Mouse (Mus musculus) limb, embryonic 13.5 days (tissue): ENCODE data around the gene Arhgef3. TPM values are rescaled to one million over a fixed set of nuclear protein-coding genes. Genes with fewer than 3 reads are reported as not detected.

Experiments used
- ATAC-seq: fragments of 200-750 bp; cut with Nextera tagmentation; 2 replicates; pipeline ENCODE4 v1.8.0; 2017; ENCODE audit warnings: low read depth, moderate number of reproducible peaks, moderate TSS enrichment; ENCODE audit not compliant: low FRiP score
- H3K27ac ChIP-seq: fragments of 300-500 bp; sonication (generic); 2 replicates; pipeline ENCODE4 v1.5.1; 2015; ENCODE audit warnings: inconsistent platforms, mild to moderate bottlenecking, moderate library complexity
- H3K27me3 ChIP-seq: fragments of 300-500 bp; sonication (generic); 2 replicates; pipeline ENCODE4 v1.6.1; 2015; ENCODE audit warnings: mild to moderate bottlenecking, inconsistent platforms
- H3K36me3 ChIP-seq: fragments of 300-500 bp; sonication (generic); 2 replicates; pipeline ENCODE4 v1.6.1; 2015; ENCODE audit warnings: inconsistent platforms, mild to moderate bottlenecking, moderate library complexity
- H3K4me1 ChIP-seq: fragments of 300-500 bp; sonication (generic); 2 replicates; pipeline ENCODE4 v1.6.1; 2015; ENCODE audit warnings: inconsistent platforms
- H3K4me2 ChIP-seq: fragments of 300-500 bp; sonication (generic); replicated peaks from 2 replicates; pipeline ENCODE4 v1.6.1; 2015; ENCODE audit warnings: inconsistent platforms, mild to moderate bottlenecking, moderate library complexity
- H3K4me3 ChIP-seq: fragments of 300-500 bp; sonication (generic); 2 replicates; pipeline ENCODE4 v1.5.1; 2015; ENCODE audit warnings: moderate library complexity, mild to moderate bottlenecking, inconsistent platforms
- H3K9ac ChIP-seq: fragments of 300-500 bp; sonication (generic); 2 replicates; pipeline ENCODE4 v1.6.1; 2015; ENCODE audit warnings: mild to moderate bottlenecking, inconsistent platforms
- H3K9me3 ChIP-seq: fragments of 300-500 bp; sonication (generic); 2 replicates; pipeline ENCODE4 v1.6.1; 2016; ENCODE audit warnings: inconsistent platforms
- WGBS: fragments of 180-500 bp; shearing (Covaris S2); methylation state at CpG from one replicate; pipeline ENCODE4 v1.1.7; 2015; 5-methylcytosine and 5-hydroxymethylcytosine counted together
- polyA plus RNA-seq: library from polyadenylated mRNA; unstranded; fragments of >200 nt; fragmentation: Nextera tagmentation; extraction: Ambion mirVana; gene quantifications from 2 replicates; pipeline ENCODE4 v1.2.1, GENCODE M21; 2015

The Arhgef3 gene
- polyA plus RNA-seq, 1 experiment from 2014 or later = 24.1 TPM

DNA sequence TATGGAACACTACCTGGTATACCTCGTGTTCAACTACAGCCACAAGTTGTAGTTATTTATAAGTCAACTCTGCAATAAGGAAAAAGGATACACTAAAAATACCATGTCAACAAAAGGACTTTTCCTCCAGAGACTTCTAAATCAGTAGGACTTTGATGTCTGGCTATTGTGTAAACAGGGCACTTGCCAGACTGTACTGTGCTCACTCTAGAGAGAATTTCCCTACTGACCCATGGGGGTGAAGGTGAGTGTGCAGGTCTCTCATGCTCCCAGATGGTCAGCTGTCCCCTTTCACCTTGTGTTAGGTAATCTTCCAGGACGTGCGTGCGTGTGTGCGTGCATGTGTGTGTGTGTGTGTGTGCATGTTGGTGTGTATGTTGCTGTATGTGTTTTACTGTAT is 182.3 kb downstream of the Arhgef3 start:
- Histone ChIP-seq H3K9ac (no peak overlapping the region), H3K9me3 (no peaks in the 10 kb centered on the region), H3K36me3 (no peaks in the 10 kb centered on the region), H3K27me3 (no peaks in the 10 kb centered on the region), H3K27ac (no peak overlapping the region), H3K4me2 (no peak overlapping the region), H3K4me1 (no peaks in the 10 kb centered on the region; the same call in 1 of the 2 replicates), H3K4me3 (no peak overlapping the region)
- no peak for ATAC-seq
- 80% methylated on average over 5 of the region's 5 CpGs for WGBS

DNA sequence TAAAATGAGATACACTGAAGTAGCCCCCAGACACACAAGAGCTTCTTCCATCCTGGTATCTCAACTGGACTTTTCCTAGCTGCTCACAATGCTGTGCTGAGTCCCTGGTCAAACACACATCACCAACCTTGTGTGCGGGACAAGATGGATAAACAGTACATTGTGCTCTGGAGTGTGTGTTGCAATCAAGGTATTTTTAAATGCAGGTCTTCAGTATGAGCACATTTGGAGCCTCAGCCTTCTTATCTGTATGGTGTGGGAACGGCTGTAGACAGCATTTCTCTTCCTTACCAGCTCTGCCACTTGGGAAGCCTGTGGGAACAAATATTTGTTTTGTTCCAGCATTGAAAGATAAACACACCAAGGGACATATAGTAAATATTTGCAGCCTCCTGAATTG is 184.2 kb downstream of the Arhgef3 start:
- Histone ChIP-seq H3K27me3 (no peaks in the 10 kb centered on the region), H3K9ac (no peak overlapping the region), H3K9me3 (no peaks in the 10 kb centered on the region), H3K36me3 (no peaks in the 10 kb centered on the region), H3K4me2 (no peak overlapping the region), H3K27ac (no peak overlapping the region), H3K4me1 (peaks cover 3% of the 10 kb centered on the region), H3K4me3 (no peak overlapping the region)
- ATAC-seq = no peak
- WGBS = 76% methylated on average over 2 of the region's 2 CpGs

DNA sequence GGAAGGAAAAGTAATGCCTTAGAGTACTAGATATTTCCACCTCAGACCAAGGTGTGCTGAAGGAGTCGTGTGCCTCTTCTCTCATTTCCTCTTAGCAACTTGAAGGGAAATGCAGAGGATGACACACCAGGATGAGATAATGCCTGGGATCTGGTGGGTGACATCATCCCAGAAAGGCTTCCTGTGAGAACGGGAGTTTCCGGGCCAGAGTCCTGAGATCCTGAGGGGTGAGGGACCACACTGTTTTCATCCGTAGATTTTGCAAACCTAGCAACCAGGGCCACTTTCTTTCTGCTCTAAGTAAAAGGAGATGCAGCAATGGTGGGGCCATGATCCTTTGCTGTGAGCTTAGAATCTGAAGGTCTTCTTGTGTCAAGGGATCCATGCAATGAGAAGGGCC is 185.0 kb downstream of the Arhgef3 start:
- Histone ChIP-seq H3K27ac (no peak overlapping the region), H3K9ac (no peak overlapping the region), H3K9me3 (no peaks in the 10 kb centered on the region), H3K36me3 (no peaks in the 10 kb centered on the region), H3K4me2 (no peak overlapping the region), H3K27me3 (no peaks in the 10 kb centered on the region), H3K4me3 (no peak overlapping the region), H3K4me1 (peaks cover 3% of the 10 kb centered on the region)
- ATAC-seq = no peak
- 66% methylated on average over 4 of the region's 4 CpGs for WGBS

DNA sequence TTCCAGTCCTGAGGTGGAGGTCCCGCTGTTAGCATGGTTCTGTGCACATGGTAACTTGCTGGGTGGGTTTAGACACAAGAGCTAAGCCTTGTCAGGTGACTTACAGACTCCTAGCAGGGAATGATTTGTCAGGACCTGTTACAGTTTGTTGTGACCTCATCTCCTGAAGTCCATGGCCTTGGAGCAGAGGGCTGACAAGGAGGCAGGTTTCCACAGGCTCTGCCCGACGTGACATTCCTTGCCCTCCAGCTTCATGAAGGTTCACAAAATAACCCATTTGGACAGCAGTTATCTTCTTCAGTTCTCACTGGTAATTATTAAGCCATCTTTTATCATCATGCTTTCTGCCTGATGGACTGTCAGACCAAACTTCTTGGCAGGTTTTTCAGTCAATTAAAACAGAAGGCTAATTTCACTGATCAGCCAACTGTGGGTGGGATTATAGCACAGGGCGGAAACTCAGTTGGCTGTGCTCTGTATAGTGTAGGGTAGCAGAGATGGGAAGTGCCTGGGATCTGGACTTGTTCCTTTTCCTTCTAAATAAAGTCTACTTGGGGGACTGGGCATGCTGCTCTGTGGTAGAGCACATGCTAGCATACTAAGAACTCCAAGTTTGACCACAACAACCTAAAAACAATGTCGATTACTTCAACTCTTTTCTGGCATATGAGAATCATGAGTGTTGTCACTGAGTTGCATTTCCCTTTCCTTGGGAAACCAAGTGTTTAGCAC is 187.2 kb downstream of the Arhgef3 start:
- no peaks in the 10 kb centered on the region for H3K36me3 ChIP-seq
- no peak overlapping the region for H3K27ac ChIP-seq
- no peak overlapping the region for H3K9ac ChIP-seq
- ATAC-seq = no peak
- H3K27me3 ChIP-seq = no peaks in the 10 kb centered on the region
- H3K4me3 ChIP-seq = no peak overlapping the region
- H3K4me2 ChIP-seq = no peak overlapping the region
- H3K9me3 ChIP-seq = no peaks in the 10 kb centered on the region
- peaks cover 3% of the 10 kb centered on the region for H3K4me1 ChIP-seq
- WGBS = 74% methylated on average over 5 of the region's 5 CpGs

DNA sequence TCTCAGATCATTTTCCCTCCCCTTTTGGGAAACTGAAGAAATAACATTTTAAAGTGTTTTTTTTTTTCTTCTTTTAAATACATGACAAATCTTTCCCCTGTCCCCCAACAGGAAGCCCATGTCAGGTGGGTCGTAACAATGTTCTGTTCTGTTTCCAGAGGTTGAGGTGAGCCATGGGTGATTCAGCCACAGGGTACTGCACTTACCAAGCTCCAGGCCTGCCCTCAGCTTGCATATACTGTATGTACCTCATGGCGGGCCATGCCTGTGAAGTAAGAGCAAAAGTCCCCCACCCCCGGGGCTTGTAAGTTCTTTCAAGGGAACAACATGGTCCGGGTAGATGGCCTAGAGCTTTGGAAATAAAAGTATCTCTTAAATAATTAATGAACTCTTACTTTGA is 188.6 kb downstream of the Arhgef3 start:
- no peak overlapping the region for H3K9ac ChIP-seq
- H3K4me3 ChIP-seq = no peak overlapping the region
- no peak for ATAC-seq
- peaks cover 3% of the 10 kb centered on the region; the same call in 1 of the 2 replicates for H3K4me1 ChIP-seq
- 59% methylated on average over 4 of the region's 4 CpGs for WGBS
- no peaks in the 10 kb centered on the region for H3K36me3 ChIP-seq
- H3K27ac ChIP-seq = no peak overlapping the region
- H3K27me3 ChIP-seq = no peaks in the 10 kb centered on the region
- H3K4me2 ChIP-seq = no peak overlapping the region
- no peaks in the 10 kb centered on the region for H3K9me3 ChIP-seq

DNA sequence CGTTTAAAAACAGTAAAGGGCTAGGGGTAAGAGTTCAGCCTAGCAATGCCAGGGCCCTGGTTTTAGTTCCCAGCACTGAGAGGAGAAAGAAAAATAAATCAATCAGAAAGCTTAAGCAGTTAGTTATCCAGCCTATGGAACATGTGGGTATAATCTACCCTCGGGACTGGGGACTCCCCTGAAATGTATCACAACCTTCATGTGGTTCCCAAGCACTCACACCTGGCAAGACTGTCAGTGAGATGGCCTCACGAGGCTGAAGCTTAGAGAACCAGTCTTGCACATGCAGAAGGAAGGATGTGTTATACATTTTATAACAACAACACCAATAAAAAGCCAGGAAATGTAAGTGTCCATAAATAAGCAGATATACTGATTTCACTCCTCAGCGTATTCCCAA is 189.7 kb downstream of the Arhgef3 start:
- H3K9me3 ChIP-seq = no peaks in the 10 kb centered on the region
- ATAC-seq = no peak

DNA sequence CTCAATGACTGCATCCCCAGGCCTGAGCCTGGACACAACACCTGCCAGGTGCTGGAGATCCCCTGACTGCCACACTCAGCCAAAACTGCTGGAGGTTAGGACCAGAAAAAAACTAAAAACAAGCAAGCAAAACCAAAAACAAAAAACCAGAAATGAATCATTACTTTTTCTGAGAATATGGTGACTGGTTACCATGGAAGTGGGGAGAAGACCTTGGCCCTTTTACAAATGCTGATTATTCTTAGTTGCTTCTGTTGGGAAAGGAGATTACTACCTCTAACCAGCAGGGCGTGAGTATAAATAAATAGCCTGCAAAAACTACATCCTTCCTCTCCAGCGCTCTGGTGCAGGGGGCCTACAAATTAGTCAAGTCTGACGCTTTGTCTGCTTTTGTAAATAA is 194.1 kb downstream of the Arhgef3 start:
- H3K27me3 ChIP-seq = no peaks in the 10 kb centered on the region
- ATAC-seq = no peak
- WGBS = 65% methylated on average over 3 of the region's 3 CpGs
- no peak overlapping the region for H3K4me3 ChIP-seq
- H3K9ac ChIP-seq = no peak overlapping the region
- no peaks in the 10 kb centered on the region for H3K36me3 ChIP-seq
- no peak overlapping the region for H3K27ac ChIP-seq
- peaks cover 4% of the 10 kb centered on the region; the same call in 1 of the 2 replicates for H3K4me1 ChIP-seq
- H3K9me3 ChIP-seq = no peaks in the 10 kb centered on the region
- no peak overlapping the region for H3K4me2 ChIP-seq

More for the DNA sequence above, 189.7 kb downstream of the Arhgef3 start:
- no peaks in the 10 kb centered on the region for H3K36me3 ChIP-seq
- peaks cover 5% of the 10 kb centered on the region; the same call in 1 of the 2 replicates for H3K4me1 ChIP-seq
- no peak overlapping the region for H3K4me2 ChIP-seq
- H3K27me3 ChIP-seq = no peaks in the 10 kb centered on the region
- H3K27ac ChIP-seq = no peak overlapping the region
- WGBS = 58% methylated on average over 4 of the region's 4 CpGs
- H3K9ac ChIP-seq = no peak overlapping the region
- H3K4me3 ChIP-seq = no peak overlapping the region

DNA sequence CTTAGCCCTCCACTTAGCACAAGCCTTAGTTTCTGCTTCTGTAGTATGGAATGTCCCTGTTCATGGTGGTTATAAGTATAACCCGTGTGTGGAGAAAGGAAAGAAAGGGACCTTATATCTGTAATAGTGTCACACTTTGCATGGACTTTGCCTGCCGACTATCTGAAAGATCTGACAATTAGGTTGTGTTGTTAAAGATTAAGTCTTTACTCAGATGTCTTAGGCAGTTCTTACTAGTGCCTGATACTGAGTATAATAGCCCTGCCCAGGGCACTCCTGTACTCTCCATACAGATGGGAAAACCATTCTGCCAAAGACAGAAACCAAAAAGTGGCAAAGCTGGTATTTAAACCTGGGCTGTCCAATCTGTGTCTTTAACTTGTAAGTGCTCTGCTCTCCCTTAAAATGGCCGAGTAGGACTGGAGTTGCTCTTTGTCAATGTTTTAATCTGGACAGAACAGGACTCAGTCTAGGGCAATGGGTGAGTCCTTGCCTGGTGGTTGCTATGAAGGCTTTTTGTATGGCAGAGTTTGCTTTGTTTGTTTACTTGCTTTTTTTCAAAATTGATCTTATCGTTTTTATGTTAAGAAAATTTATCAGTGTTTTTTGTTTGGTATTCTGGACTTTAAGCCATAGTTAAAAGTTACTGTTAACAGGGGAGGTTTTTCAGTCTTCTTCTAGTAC is 196.0 kb downstream of the Arhgef3 start:
- no peak overlapping the region for H3K9ac ChIP-seq
- H3K27me3 ChIP-seq = no peaks in the 10 kb centered on the region
- peaks cover 4% of the 10 kb centered on the region; the same call in 1 of the 2 replicates for H3K4me1 ChIP-seq
- no peaks in the 10 kb centered on the region for H3K36me3 ChIP-seq
- no peak overlapping the region for H3K4me2 ChIP-seq
- ATAC-seq = no peak
- 72% methylated on average over 4 of the region's 4 CpGs for WGBS
- no peak overlapping the region for H3K4me3 ChIP-seq
- H3K9me3 ChIP-seq = no peaks in the 10 kb centered on the region
- H3K27ac ChIP-seq = no peak overlapping the region

DNA sequence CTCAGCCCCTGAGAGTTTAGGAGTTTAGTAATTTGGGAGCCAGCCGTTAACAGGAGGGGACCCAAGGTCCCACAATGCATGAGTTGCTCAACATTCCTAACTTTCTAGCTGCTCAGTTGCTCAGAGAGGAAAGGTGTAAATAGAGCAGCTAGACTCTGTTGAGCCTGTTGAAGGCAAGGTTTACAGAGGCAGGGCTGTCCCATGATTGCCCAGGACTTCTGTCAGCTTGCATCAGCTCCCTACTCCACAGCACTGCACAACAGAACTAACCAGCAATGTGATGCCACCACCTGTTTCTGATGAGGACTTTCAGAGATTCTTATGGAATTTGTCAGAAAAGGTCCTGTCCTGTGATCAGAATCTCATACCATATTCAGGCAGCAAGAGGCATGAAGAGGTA is 197.7 kb downstream of the Arhgef3 start:
- 79% methylated on average over 1 of the region's 1 CpGs for WGBS
- ATAC-seq = no peak
- Histone ChIP-seq H3K4me2 (no peak overlapping the region), H3K9me3 (no peaks in the 10 kb centered on the region), H3K9ac (no peak overlapping the region), H3K4me3 (no peak overlapping the region), H3K27ac (no peak overlapping the region), H3K36me3 (no peaks in the 10 kb centered on the region), H3K27me3 (no peaks in the 10 kb centered on the region), H3K4me1 (peaks cover 7% of the 10 kb centered on the region; the same call in 1 of the 2 replicates)

DNA sequence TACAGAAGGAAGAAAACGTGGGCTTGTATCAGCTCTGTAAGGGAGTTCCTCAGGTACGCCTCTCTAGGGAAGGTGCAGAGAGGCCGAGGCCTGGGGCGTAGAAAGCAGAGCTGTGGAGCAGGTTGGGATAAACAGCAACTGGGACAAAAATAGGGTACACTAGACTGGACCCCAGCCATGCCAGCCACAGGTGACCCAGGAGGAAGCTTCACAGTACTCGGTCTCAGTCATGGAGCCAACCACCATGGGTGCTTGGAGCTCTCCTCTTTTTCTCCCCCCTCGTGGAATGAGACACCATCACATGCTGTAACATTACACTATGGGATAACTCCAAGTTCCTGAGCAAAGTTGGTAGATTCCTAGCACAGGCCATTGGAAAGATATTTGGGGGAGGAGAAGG is 201.0 kb downstream of the Arhgef3 start:
- H3K9me3 ChIP-seq = no peaks in the 10 kb centered on the region
- no peaks in the 10 kb centered on the region for H3K36me3 ChIP-seq
- no peaks in the 10 kb centered on the region for H3K27me3 ChIP-seq
- H3K27ac ChIP-seq = no peak overlapping the region
- H3K4me1 ChIP-seq = peaks cover 8% of the 10 kb centered on the region; the same call in 1 of the 2 replicates
- 77% methylated on average over 6 of the region's 6 CpGs for WGBS
- no peak overlapping the region for H3K4me3 ChIP-seq
- ATAC-seq = no peak
- H3K9ac ChIP-seq = no peak overlapping the region
- H3K4me2 ChIP-seq = no peak overlapping the region

DNA sequence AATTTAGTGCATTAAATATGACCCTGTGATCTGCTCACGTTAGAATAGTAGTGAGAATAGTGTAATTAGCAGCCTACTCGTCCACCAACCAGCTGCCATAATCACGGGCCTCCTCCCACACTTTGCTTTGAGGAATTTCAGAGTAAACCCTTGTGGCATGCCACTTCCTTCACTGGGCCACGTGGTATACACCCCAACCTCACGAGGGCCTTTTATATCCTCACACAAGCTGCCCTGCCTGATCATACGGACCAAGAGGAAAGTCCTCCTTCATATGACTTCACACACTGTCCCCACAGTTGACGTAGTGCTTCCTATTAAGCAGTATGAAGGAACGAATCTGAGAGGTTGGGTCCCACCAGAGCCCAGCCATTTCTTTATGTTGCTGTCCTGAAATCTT is 202.4 kb downstream of the Arhgef3 start:
- Histone ChIP-seq H3K27ac (no peak overlapping the region), H3K4me3 (no peak overlapping the region), H3K36me3 (no peaks in the 10 kb centered on the region), H3K27me3 (no peaks in the 10 kb centered on the region), H3K9ac (no peak overlapping the region), H3K9me3 (no peaks in the 10 kb centered on the region), H3K4me2 (no peak overlapping the region), H3K4me1 (peaks cover 8% of the 10 kb centered on the region; the same call in 1 of the 2 replicates)
- WGBS = 56% methylated on average over 8 of the region's 8 CpGs
- no peak for ATAC-seq

DNA sequence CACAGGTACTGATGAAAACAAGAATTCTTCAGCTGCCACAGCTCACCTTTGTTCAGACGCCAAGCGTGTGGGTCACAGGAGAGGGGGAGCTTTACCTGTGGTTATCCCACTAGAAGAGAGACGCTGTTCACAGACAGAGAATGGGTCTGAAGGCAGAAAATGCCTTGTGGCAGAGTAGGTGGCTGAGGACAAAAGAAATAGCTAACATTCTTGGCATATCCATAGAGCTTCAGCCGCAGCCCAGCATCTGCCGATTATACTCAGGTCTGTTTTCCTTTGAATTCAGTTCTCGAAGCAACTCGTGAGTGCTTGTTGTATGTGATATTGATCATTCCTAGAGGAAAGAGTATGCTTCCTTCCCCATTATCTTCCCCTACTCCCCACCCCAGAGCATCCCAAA is 204.7 kb downstream of the Arhgef3 start:
- 78% methylated on average over 7 of the region's 7 CpGs for WGBS
- H3K36me3 ChIP-seq = no peaks in the 10 kb centered on the region

More for the DNA sequence above, 204.7 kb downstream of the Arhgef3 start:
- Histone ChIP-seq H3K4me1 (peaks cover 17% of the 10 kb centered on the region), H3K27me3 (no peaks in the 10 kb centered on the region), H3K4me3 (no peak overlapping the region), H3K27ac (no peak overlapping the region), H3K9ac (no peak overlapping the region), H3K4me2 (no peak overlapping the region), H3K9me3 (0 out of 2 replicates have a peak, but pooled peaks cover 3% of the 10 kb centered on the region)
- ATAC-seq = no peak
